Comparison of ENCODE assay signal across 8 mouse cellular contexts in the genomic region with DNA sequence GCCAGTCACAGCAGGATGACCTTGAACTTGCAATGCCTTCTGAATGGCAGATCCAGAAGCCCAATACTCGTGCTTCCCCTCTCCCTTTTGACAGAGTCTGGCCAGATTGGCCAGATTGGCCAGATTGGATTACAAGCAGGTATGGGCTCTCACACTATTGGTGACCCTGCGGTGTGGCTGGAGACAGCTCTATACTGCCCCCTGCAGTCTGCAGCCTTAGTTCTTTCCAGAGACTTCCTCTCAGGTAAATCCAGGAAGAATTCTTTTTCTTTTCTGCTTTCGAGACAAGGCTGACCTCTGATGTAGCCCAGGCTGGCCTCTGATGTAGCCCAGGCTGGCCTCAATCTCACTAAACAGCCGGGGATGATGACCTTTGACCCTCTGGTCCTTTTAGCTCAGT. TPM values are rescaled to one million over a fixed set of nuclear protein-coding genes. Genes with fewer than 3 reads are reported as not detected.
A peak's percentile ranks its signal among the peaks of the same experiment; 100 is the strongest.
DNase-seq lines count a peak whose midpoint lies in the region; ATAC-seq and TF ChIP-seq lines count a peak whose summit lies in the region.

No protein-coding gene starts in this region.

- 36% methylated on average over 4 of the region's 4 CpGs for WGBS in thymus, adult 2 months

- no peak overlapping the region for H3K4me3 ChIP-seq in bone marrow macrophage, adult 2 months (ENCODE audit: insufficient read depth, low read length)
- H3K4me3 ChIP-seq in gastrocnemius, adult 2 months = no peak overlapping the region
- no peak overlapping the region for H3K4me3 ChIP-seq in thymus, adult 2 months (ENCODE audit: control insufficient read depth, insufficient read depth, low read length)

- H3K36me3 ChIP-seq in thymus, adult 2 months (ENCODE audit: control insufficient read depth, insufficient read depth, low read length) = no peaks in the 10 kb centered on the region

- no peak overlapping the region for H3K27ac ChIP-seq in bone marrow macrophage, adult 2 months (ENCODE audit: insufficient read depth, low read depth, low read length)
- no peak overlapping the region for H3K27ac ChIP-seq in gastrocnemius, adult 2 months
- H3K27ac ChIP-seq in thymus, adult 2 months (ENCODE audit: control insufficient read depth, insufficient read depth, low read length) = no peak overlapping the region

- H3K27me3 ChIP-seq in thymus, adult 2 months (ENCODE audit: control insufficient read depth, insufficient read depth, low read length) = no peaks in the 10 kb centered on the region

- ATAC-seq in CD4-positive, CD25-positive, alpha-beta regulatory T cell, adult 4 months = no peak

- peak; percentile 68 for TF ChIP-seq CTCF in bone marrow macrophage, adult 2 months (IDR thresholded peaks at IDR 0.05; ENCODE audit: low read depth, low read length)
- peak; percentile 91 for TF ChIP-seq CTCF in gastrocnemius, adult 2 months (IDR thresholded peaks at IDR 0.05)
- no peak; the same call in 1 of the 2 replicates for TF ChIP-seq CTCF in thymus, adult 2 months (IDR thresholded peaks at IDR 0.05; ENCODE audit: borderline replicate concordance, control insufficient read depth, extremely low read depth, insufficient read depth, low read length, poor library complexity)

- DNase-seq in CD4-positive, CD25-positive, alpha-beta regulatory T cell, adult 2 months (ENCODE audit: low read depth, low spot score) = peak; percentile 78
- DNase-seq in B cell, adult 2 months = peak; percentile 81 to 82
- DNase-seq in gastrocnemius, adult 2 months = peak; percentile 82
- peak; percentile 73 to 79 for DNase-seq in layer of hippocampus, postnatal 10 days (ENCODE audit: low spot score in 2 of 2)
- DNase-seq in naive thymus-derived CD4-positive, alpha-beta T cell, adult 2 months (ENCODE audit: low read depth) = peak; percentile 77
- DNase-seq in thymus, adult 2 months = peak; percentile 59

- TF ChIP-seq POLR2A in bone marrow macrophage, adult 2 months (IDR thresholded peaks at IDR 0.05; ENCODE audit: borderline replicate concordance, low read depth, low read length) = no peak
- TF ChIP-seq POLR2A in thymus, adult 2 months (IDR thresholded peaks at IDR 0.05; ENCODE audit: control insufficient read depth, extremely low read depth, insufficient read depth, low read length, poor library complexity) = no peak

- intact Hi-C loops in gastrocnemius, adult 2 months (cut with DNase I) = loop anchor here (1.0 to 5.0 kb wide), 4 partner anchors 70 to 345 kb away; partner anchors contain the start of gene B4galt5

- peaks cover 13% of the 10 kb centered on the region for H3K4me1 ChIP-seq in bone marrow macrophage, adult 2 months (ENCODE audit: control insufficient read depth, insufficient read depth, low read length)
- peaks cover 5% of the 10 kb centered on the region for H3K4me1 ChIP-seq in thymus, adult 2 months (replicated peaks; ENCODE audit: control insufficient read depth, insufficient read depth, low read length)

RNA-seq across cellular contexts. Expression of gene Slc9a8, which starts 3.8 kb away (rescaled TPM):
- polyA plus RNA-seq in CD4-positive, CD25-positive, alpha-beta regulatory T cell, adult 4 months (2017; shearing (Covaris generic)) = 10 to 100 TPM; 42.4 to 75.1 TPM
- 23.4 and 27.4 TPM in 2 replicates for polyA plus RNA-seq in bone marrow macrophage, adult 2 months (2012; ENCODE audit: insufficient read depth, insufficient read length, missing spikeins)
- total RNA-seq in gastrocnemius, adult 2 months (2021) = 10 to 100 TPM; 25.0 to 30.4 TPM
- total RNA-seq in layer of hippocampus, postnatal 10 days (2021) = 10 to 100 TPM; 33.6 to 35.0 TPM
- 75.4 and 90.9 TPM in 2 replicates for polyA plus RNA-seq in thymus, adult 2 months (2012; rRNA removed)
